Mouse (Mus musculus): ENCODE data around the gene Lamb1.

DNA sequence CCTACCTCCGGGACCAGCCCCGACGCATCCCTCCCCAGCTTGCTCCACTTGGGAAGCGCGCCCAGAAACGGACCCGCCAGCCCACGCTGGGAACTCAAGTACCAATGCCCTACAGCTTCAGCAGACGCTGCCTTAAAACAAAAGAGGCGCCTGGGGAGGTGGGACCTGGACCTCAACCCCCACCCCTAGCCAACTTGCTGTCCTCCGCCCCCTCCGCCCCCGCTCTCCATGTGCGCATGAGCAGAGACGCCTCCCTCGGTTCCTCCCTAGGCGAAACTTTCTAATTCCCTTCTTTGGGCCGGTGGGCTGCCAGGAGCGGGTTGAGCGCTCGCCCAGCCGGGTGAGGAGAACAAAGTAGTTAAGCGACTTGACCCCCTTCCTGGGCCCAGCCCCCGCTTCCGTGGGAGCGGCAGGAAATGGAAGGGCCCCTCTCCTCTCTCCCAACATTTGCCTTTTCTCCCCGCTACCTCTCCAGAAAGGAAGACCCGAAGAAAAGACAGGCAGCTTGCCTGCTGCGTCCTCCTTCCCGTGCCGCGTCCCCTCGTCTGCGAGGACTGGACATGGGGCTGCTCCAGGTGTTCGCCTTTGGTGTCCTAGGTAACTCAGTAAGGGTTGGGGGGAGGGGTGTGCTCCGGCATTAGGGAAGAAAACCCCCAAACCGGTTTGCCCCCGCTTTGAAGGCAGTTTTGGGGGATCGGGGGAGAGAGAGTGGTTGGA is at the start of gene Lamb1:
- TF ChIP-seq POLR2A (IDR thresholded peaks at IDR 0.05; ENCODE audit: insufficient read depth, low read length) (no peak), CTCF (IDR thresholded peaks at IDR 0.05; ENCODE audit: low read depth, low read length) (no peak)
